Mouse (Mus musculus) stomach, postnatal 0 days (tissue): ENCODE results near the gene Zfp58.

Experiments used
- CTCF ChIP-seq: IDR thresholded peaks from 2 replicates; pipeline ENCODE4 v1.5.1; 2016; ENCODE audit warnings: antibody characterized with exemption, low read depth, mild to moderate bottlenecking, moderate library complexity
- EP300 ChIP-seq: optimal IDR thresholded peaks from 2 replicates; pipeline ENCODE3; 2016; ENCODE audit warnings: antibody characterized with exemption

- TF ChIP-seq CTCF (peak; percentile 16; the same call in 1 of the 2 replicates), EP300 (no peak)
These were observed 25.5 kb upstream of the Zfp58 start, which contains the start of the genes Gm26965 and Zfp87 for GRCm38 (mm10) chr13:67525753-67526410.
